Mouse (Mus musculus): ENCODE data around the gene Agbl4.

Gene Agbl4

DNA sequence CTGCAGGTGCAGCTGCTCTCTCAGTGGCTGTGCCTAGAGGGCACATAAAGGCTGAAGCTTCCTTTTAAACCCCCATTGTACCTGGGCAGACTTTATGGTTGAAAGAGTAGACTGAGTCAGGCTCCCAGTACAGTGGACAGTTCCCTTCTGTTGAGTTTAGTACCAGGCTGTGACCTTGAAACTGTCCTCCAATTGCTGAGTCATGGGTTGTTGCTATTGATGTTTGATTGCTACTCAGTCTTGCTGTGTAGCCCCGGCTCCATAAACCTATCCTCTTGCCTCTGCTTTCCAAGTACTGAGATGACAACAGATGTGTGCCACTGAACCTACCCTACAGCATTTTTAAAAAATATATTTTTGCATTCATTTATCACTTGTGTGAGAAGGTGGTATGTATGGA is 1190.8 kb downstream of the Agbl4 start:
- no peak for DNase-seq

DNA sequence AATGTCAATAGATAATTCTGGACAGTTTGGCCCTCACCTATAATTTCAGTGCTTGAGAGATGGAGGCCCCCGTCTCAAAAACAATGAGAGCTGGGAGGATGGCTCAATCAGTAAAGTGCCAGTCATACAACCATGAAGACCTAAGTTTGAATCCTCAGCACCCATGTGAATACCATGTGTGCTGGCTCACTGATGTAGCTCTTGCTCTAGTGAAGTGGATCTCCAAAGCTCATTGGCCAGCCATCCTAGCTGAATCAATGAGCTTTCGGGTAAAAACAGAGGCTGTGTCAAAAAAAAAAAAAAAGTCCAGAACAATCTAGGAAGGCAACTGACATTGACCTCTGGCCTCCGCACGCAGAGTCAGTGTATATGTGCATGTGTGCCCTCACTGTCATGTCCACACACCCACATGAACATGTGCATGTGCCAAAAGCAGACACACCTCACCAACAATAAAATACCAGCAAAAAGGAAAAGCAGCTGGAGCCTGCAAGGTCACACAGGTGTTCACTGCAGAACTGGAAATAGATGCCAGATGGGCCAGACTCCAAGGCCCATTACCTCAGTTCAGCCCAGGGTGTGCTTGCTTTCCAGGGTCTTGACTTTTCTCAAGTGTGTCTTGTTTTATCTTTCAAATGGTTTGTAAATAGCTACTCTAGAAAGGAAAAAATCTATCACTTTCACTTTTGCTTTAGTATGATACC is 1192.2 kb downstream of the Agbl4 start:
- DNase-seq, result no peak

DNA sequence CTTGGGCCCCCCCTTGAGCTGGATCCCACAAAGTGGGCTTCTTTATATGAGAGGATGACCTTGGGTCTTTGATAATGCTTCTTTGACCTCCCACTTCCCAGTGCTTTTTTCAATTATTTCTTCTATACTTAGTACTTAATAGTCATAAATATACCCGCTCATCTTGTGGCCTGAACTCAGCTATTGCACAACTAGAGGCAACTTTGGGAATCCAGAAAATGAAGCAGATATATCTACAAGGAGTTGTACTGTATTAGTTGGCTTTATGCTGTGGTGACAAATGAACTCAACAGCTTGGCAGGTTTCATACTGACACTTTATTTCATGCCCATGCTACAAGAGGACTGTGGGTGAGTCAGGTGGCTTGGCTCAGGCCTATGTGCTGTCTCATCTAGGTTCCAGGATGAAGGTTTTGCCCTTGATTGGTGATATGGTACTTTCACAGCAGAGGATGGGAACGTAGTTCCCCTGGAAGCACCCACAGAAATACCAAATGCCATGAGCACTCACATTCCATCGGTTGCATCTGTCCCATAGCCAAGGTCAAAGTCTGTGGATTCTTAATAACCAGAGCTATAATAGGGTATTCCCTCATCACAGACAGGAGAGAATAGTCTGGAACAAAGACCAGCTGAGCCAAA is 1197.3 kb downstream of the Agbl4 start:
- DNase-seq, result no peak

DNA sequence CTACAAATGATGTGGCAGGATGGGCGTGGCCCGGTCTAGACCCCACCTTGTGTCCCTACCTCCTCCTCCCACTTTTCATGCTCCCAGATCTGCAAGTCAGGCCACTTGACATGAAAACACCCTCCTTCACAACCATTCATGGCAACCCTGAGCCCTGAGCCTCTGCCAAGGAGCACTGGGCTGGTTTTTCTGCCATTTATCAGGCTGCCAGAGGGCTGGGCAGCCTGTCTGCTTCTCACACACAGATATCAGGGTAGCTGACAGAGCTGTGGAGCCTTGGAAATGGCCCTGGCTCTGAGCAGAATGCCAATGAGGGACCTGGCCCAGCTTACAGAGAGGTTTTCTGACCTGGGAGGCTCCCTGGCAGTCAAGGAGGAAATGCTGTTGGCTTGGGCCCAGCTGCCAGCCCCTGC is 1199.8 kb downstream of the Agbl4 start:
- no peak for DNase-seq

DNA sequence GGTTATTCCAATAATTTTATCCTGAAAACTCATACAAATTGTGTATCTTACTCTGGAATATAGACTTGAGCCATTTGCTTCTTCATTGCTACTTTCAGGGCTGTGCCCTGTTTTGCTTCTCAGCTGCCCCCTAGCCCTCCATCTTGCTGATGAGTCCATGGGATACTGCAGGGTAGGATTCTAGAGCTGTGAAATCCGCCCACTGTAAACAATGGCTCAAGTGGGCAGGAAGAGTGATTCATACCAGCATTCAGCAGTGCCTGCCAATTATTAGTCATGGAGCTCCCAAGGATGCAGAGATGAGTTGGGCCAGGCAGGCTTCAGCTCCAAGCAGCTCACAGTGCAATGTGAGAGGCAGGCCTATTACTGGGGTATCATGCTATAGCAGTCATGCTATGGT is 1200.5 kb downstream of the Agbl4 start:
- DNase-seq, result no peak

DNA sequence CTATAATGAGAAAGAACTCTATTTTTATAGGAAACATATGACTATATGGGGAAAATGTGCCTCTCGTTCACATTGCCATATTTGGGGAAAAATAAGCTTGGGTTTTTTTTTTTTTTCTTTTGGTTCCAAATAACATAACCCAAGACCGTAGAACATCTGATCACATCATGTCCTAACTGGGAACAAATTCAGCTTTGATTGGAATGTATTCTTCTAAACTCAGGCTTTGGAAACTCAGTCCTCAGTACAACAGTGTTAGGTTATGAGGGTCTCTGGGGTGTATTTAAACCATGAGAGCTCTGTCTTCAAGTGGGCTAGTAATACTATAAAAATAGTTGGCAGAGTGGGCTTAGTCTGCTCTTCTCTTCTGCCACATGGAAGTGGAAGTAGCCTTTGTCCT is 1205.7 kb downstream of the Agbl4 start:
- DNase-seq, result no peak

DNA sequence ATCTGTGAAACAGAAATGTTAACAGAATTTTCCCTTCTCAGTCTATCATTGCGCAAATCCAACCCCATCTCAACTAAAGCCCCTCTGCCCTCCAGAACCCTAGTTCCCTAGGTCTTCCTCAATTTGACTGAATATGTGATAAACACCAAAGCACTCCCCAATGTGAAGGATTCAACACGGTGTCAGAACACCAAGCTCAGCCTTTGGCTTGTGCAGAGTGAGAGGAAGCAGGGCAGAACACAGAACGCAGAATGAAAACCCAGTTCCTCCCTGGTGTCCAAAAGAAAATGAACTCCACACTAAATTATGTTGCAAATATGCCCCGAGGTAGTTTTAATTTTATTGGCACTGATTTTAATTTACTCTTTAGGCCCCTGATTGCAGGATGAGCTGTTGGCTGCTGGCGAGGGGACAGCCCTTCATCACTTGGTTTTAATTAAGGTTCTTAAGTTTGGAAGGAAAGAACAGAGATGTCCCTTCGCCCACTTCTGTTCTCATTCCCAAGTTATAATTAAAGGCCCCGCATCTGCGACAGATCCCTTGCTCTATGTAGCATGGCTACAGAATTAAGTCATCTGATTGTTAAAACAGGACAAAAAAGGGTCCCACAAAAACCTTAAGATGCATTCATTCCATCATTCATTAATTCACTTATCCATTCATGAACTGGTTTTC is 1210.5 kb downstream of the Agbl4 start:
- no peak for DNase-seq

DNA sequence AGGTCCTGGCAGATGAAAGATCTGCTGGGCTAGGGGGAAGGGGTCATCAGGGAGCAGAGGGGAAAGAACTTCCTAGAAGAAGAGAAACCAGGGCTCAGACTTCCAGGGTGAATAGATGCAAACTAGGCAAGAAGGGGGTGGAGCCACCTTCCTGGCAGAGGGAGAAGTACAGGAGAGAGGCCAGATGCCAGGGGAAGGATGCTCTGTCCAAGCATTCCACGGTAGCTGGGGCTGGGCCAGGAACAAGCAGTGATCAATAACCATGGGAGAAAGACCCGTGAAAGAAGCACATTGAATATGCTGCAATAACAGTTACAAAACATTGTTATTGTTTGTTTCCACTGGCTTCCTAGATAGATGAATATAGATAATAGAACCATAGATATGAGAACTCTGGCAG is 1224.4 kb downstream of the Agbl4 start:
- DNase-seq, result no peak

DNA sequence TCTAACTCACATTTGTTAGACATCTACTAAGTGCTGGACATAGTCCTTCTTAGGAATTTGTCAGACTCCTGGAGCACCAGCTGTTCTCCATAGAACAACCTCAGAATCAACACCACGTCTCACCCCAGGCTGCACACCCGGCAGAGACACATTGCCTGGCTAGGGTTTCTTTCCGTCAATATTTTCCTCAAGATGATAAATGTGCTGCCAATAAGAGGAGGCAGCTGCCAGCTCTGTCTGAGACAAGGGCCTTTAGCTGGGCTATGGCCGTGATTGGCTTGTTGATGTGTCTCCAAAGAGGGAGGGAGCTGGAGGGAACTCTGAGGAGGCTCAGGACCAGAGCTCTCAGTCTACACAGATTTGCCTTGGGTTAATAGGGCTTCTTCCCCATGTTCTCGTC is 1227.5 kb downstream of the Agbl4 start:
- DNase-seq, result no peak

DNA sequence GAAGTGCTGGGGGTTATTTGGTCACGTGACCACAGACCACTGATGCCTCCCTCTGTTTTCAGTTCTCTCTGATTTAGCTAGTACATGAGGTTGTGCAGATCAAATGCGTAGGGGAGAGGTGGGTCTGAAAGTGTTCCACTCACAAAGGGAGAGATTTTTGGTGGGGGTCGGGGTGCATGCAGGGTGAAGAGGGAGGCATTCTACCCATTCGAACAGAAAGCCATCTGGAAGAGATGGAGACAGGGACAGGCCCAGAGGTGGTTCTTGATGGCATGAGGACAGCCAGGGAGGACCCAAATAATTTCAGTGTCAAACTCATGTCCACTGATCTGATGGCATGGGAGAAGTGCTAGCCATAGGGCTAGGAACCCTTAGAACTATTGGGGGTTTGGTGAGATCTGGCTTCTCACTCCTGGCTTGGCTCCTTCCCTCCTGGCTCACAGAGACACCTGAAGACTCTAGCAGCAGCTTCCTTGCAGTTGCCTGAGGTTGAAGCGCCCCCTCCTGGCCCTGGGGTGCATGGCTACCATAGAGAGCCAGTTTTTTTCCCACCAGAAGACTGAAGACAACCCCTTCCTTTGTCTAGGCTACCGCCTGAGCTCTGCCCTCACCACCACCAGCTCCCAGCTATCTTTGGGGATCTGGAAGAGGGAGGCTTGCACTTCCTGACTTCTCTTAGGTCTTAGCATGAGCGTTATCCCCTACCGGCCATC is 1228.8 kb downstream of the Agbl4 start:
- peak; percentile 33 to 43 for DNase-seq

DNA sequence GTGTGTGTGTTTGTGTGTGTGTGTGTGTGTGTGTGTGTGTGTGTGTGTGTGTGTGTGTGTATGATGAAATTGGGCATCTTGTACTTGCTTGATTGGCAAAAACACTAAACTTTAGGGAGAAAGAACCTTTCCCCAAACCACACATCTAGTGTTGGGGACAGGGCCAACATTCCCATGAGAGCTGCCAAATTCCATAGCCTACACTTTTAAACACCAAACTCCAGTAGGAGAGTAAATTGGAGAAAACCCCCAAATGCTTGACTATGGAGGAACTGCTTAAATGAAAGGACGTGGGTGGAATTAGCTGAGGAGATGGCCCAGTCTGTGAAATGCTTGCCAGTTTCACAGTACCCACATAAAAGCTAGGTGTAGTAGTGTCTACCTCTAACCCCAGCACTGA is 1235.2 kb downstream of the Agbl4 start:
- DNase-seq, result no peak

DNA sequence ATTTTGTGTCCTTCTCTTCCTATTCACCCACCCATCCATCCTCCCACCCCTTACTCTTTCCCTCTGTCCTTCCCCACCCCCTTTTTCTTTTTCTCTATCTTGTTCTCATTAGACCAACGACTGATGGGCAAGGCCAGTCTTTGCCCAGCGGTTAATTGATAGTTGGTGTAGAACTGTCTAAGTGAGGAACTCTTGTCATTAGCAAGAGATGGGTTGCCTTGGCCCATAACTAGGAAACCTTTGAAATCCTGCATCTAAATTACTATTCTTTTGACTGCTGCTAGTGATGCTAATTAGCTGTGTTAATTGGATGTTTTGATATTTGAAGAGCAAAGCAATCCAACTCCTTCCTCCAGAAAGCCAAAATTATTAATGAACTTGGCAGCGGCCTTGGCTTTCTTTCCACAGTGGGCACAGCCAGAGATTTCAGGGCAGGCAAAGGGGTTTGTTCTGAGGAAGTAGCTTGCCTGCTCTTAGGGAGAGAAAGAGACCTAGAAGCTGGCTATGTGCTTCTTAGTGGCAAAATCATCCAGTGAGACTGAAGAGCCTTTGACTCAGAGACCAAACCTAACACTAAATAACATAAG is 1238.2 kb downstream of the Agbl4 start:
- DNase-seq, result no peak

DNA sequence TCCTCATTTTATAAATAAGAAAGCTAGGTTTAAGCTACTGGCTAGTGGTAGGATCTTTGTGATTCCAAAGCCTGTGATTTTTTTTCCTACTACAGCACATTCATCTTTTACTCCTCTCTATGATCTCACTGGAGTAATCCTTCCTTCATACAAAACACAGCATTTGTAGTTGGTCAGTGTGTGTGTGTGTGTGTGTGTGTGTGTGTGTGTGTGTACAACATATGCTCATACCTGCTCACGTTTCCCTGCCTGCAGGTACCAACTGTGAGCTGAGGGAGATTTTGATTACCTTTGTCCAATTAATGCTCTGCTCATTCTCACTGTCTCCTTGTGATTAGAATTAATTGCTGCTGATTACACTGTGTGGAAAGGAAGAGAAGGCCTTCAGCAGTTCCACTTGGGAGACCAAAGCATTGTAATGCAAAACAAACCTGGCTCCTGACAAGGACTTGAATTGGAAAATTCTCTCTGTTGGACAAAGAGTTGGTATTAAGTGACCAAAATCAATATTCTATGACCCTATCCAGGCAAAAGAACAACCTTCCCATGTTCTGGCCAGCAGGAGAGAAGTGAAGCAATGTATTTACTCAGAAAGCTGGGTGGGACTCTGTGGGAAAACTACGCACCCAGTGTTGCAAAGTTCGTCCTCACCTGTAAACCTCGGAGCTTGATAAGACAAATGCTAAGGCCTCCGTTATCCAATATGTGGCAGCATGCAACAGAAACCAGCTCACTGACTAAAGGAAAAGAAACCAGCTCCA is 1241.7 kb downstream of the Agbl4 start:
- no peak for DNase-seq

DNA sequence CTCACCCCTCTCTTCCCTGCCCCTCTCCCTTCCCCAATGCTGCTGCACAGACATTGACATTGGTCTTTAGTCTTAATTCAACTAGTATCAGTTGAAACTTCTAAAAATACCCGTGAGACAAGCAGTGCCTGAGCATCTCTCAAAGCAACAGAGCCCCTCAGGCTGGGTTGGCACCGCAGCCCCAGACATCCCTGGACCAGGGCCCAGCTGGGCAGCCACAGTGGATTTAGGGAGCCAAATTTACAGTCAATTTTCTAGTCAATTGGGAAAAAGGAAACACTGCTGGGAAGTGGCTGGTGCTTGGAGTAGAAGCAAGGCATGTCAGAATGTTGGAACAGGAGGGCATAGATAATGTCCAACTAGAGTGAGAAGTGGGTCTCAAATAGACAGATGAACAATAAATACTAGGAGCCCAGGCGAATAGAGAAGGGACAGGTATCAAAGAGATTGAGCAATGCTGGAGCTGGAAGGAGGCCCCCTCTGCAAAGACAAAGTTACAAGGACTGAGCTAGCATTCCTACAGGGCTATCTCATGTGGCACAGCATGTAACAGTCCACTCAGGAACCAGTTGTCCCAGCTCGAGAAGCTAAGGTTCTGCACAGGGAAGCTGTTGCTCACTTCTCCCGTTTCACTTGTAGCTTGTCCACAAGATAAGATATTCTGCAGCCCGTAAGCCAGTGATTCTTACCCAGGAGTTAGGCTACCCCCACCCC is 1247.8 kb downstream of the Agbl4 start:
- DNase-seq, result no peak

DNA sequence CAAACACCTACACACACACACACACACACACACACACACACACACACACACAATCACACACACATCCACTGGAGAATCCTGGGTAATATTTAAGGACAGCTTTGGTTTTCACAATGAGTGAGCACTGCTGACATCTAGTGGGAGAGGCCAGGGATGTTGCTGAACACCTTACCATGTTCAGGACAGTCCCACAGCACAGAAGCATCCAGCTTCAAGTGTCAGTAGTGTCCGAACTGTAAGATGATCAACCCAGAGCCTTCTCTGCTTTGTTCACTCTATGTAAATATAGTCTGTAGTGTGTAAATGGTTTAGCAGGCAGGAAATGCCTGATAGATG is 1248.3 kb downstream of the Agbl4 start:
- DNase-seq, result no peak

DNA sequence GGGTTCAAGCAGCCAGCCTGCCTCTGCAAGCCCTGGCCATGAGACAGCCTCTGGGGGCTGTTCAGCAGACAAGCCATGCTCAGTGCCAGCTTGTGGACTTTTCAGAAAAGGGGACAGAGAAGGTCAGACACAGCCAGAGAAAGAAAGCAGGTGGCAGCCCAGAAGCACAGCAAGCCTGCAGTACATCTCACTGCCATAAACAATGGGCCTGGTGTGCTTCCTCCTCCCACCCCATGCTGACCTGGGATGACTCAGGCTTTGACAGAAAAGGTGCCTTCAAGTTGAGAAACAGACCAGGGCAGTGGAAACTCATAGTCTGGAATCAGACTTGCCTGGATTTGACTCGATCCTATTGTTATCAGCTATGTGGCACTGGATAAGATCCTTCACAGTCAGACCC is 1256.0 kb downstream of the Agbl4 start:
- no peak for DNase-seq

DNA sequence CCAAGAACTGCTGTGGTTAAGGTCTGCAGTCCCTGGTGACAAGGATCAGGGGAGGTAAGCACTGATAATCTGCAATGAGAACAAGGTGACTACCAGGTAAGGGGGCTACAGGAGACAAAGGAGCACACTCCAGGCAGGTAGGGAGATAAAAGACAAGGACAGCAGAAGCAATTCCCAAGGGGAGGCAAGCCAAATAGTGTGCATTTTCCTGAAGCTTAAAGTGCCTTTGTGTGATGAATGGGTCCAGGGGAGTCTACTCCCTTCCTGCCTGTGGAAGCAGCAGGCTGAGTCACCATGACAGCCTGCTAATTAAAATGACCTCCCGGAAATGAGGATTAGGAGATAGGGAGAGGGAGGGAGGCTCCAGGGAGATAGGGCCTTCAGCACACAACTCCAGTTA is 1266.3 kb downstream of the Agbl4 start:
- no peak for DNase-seq

DNA sequence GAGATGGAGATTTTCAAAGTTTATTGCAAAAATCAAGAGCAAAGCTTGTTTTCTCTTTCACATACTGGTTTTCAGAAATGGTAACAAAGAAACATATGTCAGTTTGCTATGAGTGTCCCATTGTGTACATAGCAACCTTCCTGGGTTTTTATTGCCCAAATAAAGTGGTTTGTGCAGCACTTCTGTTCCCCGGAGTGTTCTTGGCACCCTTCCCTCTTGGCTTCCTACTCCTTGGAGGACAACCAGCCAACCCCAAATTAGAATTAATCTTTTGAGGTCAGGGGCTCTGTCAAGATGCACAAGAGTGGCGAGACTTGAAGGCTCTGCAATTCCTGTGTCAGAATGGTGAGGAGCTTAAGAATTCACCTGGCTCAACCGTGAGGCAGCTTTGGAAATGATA is 1266.7 kb downstream of the Agbl4 start:
- DNase-seq, result no peak

DNA sequence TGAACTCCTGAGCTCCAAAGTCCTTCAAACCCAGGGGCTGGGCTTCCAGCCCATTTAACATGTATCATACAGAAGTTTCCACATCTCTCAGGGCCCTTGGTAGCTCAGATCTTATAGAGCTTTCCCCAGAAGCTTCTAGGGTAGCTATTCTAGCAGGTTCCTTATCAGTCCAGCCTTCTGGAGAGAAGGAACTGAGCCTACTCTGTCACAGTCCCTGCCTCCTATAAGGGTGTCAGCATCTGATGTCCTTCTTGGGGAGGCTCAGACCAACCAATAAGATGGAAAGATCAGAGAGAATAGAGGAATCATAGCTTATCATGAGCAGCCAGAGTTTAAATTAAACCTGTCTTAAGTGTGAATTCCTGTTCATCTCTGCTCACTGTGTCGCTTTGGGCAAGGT is 1269.3 kb downstream of the Agbl4 start:
- no peak for DNase-seq

DNA sequence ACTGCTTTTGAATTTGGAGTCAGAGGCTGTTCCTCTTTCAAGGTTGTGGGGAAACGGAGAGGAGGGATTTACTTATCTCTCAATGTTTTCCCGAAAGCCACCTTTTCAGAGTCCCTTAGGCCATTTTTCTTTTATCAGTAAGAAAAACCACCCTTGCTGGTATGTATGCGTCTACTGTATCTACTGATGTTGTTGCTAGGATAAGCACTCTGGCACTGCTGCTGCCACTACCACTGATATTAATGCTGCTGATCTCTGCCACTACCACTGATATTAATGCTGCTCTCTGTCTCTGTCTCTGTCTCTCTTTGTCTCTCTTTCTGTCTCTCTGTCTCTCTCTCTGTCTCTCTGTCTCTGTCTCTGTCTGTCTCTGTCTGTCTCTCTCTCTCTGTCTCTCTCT is 1271.9 kb downstream of the Agbl4 start:
- no peak for DNase-seq

DNA sequence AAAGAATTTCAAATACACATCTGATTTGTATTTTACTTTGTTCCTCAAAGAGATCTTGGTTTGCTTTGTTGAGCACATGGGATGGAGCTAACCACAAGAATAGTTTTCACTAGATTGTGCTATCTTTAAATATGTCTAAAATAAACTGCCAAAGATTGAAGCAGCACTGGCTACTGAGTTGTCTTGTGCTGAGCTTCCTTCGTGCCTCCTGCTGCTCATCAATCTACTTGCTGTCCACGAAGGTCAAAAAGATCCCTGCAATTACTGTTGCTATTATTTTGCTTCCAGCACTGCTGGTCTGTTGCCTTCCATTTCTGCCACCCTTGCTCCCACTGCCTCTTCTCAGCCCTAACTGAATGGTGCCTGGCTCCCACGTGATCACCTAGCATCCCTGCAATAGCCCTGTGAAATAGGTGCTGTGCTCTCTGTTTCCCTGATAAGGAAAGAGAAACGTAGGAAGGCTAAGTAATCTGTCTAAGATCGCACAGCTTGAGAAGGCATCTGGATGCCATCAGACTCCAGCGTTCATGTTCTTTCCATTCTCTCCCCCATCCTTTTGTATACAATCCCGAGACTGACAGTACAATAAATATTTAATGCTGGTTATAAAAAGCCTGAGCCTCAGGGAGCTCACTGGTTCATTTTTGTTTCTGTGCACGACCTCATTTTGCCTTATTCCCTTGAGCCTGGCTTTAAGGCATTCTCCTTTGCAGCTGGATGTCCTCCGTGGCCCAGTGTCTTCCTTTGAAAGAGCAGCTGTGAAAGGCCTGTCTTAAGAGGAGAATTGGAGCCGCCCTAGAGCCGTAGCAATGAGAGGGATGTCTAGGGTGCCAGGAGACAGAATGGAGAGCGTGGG is 1273.3 kb downstream of the Agbl4 start:
- no peak for DNase-seq

Measured in thymus, postnatal 36 days (tissue).